Mouse (Mus musculus): ENCODE results near the gene Serpinf1. TPM values are rescaled to one million over a fixed set of nuclear protein-coding genes. Genes with fewer than 3 reads are reported as not detected.
A peak's percentile ranks its signal among the peaks of the same experiment; 100 is the strongest.

Gene Serpinf1
- total RNA-seq (2021) = 10 to 100 TPM; 16.7 to 17.3 TPM

DNA sequence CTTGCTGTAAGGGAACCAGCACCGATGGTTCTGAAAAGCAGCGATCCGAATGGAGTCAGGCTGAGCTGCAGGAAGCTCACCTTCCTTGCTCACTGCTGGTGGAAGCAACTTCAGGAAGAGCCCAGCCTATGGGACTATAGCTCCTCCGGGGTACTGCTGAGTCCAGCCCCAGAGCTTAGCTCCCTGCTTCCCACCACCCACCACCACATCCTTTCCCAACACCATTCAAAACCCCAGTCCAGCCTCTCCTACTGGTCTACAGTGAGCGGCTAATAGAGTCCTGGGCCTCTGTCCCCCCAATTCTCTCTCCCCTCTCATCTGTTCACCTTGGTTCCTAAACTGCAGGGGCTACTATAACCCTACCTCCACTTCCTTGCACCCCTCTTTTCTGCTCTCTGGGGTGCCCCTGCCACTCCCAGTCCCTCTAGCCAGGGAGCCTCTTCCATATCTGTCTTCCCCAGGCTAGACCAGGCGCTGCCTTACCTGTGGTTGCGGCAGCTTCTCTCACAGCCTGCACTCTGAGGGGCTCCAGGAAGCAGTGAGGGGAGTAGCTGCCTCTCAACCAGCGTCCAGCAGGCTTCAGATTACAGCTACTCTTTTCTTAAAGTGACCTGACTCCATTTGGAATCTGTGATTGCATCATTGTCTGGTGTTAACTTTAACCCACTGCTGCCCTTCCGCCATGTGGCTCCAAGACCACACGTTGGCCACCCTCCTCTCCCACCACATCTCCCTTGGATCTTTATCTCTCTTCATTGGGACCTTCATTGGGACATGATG, at the start of gene Serpinf1:
TSS of gene Serpinf1 (minus strand) at position 689 of the 780 bp plus-strand sequence.
- intact Hi-C loops (cut with DNase I) = no loop called here
- no peak for DNase-seq (ENCODE audit: low spot score in 2 of 2)

DNA sequence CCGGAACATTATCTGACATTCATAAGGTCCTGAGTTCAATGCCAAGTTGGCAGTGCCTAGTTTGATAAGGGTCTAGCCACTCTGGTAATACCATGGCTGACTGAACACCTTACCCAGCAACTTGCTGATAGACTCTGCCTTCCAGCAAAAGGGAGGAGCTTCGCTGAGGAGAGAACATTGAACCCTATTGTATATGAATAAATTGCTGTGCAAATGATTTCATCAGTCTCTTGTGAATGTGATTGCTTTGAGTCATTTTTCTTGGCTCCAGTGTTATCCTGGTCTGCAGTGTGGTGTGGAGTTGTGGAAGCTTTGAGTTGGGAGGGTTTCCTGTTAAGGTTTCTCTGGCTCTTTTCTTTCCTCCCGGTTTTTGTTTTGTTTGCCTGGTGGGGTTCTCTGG, 48.2 kb upstream of the Serpinf1 start:
- DNase-seq (ENCODE audit: low spot score in 2 of 2) = no peak
- intact Hi-C loops (cut with DNase I) = no loop called here

DNA sequence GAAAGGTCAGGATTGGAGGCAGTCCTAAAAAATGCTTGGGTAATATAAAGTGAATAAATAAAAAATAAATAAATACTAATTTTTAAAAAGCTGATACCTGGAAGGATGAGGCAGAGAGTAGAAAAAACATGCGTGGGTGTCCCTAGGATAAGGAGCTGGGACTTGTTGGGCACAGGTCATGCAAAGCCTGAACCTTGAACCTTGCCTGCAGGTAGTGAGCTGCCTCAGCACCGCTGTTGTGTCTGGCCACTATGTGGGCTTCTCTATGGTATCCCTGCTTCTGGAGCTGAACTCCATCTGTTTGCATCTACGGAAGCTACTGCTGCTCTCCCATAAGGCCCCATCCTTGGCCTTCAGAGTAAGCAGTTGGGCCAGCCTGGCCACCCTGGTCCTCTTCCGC, 46.8 kb upstream of the Serpinf1 start:
- intact Hi-C loops (cut with DNase I) = no loop called here
- no peak for DNase-seq (ENCODE audit: low spot score in 2 of 2)

DNA sequence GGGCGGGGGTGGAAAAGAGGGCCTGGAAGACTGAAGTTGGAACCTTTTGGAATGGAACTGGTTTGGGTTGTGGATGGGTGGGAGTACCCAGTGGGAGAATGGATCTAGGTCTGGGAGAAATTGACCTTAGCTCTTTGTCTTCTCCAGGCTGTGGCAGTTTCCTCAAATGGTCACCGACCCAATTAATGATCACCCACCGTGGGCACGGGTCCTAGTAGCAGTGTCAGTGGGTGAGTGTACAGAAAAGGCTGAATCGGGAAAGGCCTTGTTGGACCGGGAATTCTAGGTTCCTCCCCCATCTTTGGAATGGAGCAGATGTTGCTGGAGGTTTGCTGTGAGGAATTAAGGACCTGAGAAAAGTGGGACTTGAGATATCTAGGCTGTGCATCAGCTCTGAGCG, 45.9 kb upstream of the Serpinf1 start:
- intact Hi-C loops (cut with DNase I) = no loop called here
- DNase-seq (ENCODE audit: low spot score in 2 of 2) = no peak

DNA sequence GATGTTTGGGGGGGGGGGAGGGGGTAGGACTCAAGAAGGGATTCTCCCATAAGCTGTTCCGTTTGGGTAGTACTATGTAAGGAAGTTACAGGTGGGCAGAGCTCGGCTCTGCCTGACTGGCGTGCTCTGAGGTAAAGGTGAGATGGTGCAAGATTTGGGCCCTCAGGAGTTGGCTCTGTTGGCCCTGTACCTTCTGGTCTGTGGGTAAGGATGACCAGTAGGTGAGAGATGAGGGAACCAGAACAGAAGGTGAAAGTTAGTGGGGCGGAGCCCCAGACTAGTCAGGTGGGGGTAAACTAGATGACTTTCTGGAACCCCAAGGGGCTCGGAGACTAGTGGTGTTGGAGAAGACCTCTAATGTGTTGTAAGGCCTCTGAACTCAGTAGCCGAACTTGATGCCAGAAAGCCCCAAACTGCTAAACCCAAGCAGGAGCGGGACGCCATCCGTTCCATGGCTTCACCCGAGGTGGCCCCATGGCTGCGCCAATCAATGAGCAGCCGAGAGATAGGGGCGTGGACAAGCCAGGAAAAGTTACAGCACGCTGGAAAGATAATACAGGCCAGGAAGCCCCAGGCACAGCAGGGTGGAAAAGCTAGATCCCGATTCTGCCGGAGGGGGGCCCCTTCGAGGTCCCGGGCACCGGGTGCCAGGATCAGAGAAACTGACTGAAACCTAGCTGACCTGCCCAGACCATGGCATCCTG, 45.2 kb upstream of the Serpinf1 start:
- intact Hi-C loops (cut with DNase I) = no loop called here
- no peak for DNase-seq (ENCODE audit: low spot score in 2 of 2)

DNA sequence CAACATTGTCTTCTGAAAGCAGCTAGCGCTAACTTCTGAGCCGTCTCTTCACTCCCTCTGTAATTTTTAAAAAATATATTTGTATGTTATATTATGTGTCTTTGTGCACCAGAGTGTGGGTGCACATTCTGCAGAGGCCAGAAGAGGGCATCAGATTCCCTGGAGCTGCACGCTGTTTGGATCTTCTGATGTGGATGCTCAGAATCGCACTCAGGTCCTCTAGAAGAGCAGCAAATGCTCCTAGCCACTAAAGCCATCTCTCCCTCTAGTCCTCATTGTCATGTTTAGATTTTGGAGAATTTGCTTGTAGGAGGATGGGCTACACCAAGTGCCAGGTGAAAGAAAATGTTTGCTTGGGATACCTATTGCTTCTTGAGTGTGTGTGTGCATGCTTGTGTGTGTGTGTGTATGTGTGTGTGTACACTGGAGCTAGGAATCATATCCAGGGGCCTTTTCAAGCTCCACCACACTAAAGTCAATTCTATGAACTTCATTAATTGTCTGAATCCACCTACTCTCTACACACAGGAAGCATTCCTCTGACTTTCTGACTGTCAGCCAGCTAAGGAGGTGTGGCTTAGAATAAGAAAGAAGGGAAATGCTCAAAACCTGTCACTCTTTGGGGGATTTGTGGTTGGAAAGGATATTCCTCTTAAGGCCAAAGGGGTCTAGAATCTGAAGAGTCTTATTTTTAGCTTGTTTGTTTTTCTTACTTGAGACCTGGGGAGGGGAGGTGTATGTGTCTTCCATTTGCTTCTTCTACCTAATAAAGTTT, 44.4 kb upstream of the Serpinf1 start:
- intact Hi-C loops (cut with DNase I) = no loop called here
- DNase-seq (ENCODE audit: low spot score in 2 of 2) = no peak

DNA sequence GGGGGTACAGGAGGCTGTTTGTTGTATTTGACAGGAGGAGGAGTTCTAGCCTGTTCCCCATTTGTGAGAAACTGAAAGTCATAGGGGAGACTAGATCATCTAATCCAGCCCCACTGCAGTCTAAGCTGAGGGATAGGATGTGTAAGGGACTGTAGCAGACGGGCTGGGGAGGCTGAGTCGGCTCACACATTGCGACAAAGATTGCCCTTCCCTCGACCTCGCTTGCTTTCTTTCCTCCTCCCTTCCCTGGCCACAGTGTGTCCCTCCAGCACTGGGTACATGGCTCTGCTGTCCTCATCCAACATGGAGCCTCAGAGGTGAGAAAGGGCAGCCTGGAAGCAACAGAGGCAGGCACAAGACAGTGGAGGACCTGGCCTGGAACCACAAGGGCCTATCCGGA, 42.5 kb upstream of the Serpinf1 start:
- DNase-seq (ENCODE audit: low spot score in 2 of 2) = no peak
- intact Hi-C loops (cut with DNase I) = no loop called here

DNA sequence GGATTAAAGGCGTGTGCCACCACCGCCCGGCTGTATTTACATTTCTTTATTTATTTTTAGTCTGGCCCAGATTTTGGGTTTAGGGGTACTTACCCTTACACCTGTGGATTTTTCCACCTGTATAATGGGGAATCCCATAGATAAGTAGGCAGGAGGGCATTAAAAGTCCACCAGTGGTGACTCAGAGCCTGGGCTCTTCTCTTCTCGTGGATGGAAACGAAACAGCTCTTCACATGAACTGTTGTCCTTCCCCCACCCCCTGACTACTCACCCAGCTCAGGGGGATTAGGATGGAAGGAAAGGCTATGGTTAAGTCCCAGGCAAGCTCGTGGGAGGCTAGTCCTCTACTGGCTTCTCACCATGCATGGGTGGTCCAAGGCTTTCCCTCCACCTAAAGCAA, 41.9 kb upstream of the Serpinf1 start:
- DNase-seq (ENCODE audit: low spot score in 2 of 2) = no peak
- intact Hi-C loops (cut with DNase I) = loop anchor here (5.0 kb wide), 1 partner anchor 272 kb away; the partner anchor contains the start of genes Dph1 and Rtn4rl1

DNA sequence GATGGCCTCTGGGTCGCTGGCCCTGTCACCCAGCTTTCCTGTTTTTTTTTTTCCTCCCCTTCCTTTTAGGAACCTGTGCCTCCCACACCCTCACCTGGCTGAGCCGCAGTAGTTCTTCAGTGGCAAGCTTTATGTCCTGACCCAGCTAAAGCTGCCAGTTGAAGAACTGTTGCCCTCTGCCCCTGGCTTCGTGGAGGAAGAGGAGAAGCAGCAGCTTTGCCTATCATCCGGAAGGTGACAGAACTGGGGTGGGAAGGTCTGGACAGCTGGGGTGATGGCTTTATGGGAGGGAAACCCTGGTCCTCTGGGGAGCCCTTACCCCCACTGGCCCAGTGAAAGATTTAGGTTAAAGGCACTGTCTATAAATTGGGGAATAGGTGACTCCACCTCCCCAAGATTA, 41.1 kb upstream of the Serpinf1 start:
- no peak for DNase-seq (ENCODE audit: low spot score in 2 of 2)
- intact Hi-C loops (cut with DNase I) = loop anchor here (5.0 kb wide), 1 partner anchor 271 kb away; the partner anchor contains the start of genes Dph1 and Rtn4rl1

DNA sequence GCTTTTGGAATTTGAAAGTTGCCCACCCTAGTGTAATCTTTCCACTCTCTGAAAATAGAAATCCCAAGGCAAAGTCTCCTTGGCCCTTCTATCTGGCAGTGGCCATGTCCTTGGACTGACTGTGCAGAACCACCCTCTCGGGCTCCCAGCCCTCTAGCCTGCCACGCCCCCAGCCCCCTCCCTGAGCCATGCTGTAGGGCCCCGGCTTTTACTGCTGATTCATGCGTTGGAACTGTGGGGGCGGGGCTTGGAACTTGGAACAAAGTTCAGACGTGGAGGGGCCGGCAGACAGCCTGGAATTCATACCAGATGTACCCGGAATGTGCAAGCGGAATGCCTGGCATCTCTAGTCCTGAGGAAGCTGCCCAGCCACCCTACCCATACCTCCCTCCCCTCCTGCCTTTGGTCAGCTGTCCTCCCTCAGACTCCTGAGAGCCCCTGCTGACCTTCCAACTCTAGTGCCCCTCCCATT, 40.4 kb upstream of the Serpinf1 start:
- peak; percentile 49 to 64 for DNase-seq (ENCODE audit: low spot score in 2 of 2)
- intact Hi-C loops (cut with DNase I) = loop anchor here (5.0 kb wide), 1 partner anchor 271 kb away; the partner anchor contains the start of genes Dph1 and Rtn4rl1

DNA sequence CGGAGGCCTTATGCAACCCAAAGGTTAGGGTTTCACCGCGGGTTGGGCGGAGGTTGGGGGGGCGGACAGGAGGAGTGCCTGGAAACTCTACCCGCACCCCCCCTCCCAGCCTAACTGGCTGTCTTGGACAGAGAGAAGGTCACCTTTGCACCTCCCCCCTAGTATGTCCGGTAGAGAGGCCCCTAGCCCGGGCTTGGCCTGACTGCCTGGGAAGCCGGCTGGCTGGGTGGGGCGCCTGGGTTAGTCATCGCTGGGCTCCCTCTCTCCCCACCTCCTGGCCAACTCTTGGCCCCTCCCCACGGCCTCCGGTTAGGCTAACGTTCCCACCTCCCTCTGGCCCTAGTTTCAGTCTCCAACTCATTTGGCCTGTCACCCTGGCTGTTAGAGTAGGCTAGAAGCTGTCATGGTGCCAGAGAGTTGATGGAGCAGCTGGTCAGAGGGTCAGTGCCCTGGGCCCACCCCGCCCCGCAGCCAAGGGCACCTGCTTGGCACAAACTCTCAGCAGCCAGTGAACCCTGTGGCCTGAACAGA, 39.8 kb upstream of the Serpinf1 start:
- intact Hi-C loops (cut with DNase I) = loop anchor here (5.0 kb wide), 1 partner anchor 270 kb away; the partner anchor contains the start of genes Dph1 and Rtn4rl1
- peak in 1 of 2 experiments; percentile 43 for DNase-seq (ENCODE audit: low spot score in 2 of 2)

DNA sequence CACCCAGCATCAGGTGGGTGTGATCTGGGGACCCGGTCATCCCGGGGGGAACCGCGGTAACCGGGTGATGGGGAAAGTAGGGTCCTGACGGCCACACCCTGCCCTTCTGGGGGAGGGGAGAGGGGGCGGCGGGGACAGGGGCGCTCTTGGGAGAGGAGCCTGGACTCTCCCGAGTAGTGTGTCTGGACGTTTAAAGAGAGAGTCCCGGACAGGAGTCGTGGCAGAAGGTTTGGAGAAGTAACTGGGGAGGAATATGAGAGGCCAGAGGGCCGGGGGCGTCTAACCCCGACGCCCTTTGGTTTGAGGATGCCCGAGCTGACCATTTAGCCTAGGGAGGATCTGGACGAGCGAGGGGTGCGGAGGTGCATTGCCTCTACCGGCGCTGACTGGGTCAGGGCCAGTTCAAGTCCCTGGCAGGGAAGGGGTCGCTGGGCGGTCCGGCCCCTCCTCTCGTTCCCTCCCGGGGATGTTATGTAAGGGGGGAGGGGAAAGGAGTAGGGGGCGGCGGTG, 39.3 kb upstream of the Serpinf1 start:
- intact Hi-C loops (cut with DNase I) = loop anchor here (2.0 to 5.0 kb wide), 2 partner anchors 269 to 289 kb away; partner anchors contain the start of genes Dph1 and Rtn4rl1
- no peak for DNase-seq (ENCODE audit: low spot score in 2 of 2)

DNA sequence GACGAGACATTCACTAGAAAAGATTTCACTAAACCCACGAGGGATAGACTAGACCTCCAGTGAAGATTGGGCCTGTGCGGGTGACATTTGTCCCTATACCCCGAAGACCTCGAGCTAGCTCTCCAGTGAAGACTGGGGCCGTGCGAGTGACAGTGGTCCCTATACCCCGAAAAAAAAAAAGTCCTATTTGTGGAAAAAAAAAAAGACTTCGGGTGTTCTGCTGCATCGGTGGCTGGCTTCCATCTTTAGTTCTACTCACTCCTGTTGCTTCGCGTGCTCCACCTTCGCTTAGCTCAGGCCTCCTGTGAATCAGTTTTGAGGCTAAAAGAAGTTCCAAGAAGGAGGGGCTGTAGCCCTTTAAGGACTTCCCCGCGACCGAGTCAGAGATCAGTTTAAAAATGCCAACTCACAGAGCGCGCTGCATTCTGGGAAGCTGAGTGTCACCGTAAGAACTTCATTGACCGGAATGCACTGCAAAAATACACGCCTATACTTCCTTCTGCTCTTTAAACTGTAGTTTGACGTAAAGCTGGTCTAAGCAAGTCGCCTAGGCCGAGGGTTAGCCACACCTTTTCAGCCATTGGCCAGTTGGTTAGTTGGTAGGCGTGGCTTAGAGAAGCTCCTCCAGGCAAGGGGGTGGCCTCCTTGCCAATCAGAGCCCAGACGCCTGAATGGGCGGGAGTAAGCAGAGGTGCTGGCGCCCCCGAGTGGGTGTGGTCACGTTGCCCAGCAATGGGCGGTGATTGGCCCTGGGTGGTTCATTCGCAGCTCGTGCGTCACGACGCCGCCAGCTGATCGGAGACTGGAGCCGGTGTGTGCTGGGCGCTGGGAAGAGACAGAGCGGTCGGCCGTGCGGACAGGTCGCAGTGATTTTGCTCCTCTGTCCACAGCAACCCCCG, 38.6 kb upstream of the Serpinf1 start, which contains the start of gene Tlcd2:
TSS of gene Tlcd2 (plus strand) at position 872 of the 899 bp plus-strand sequence.
- intact Hi-C loops (cut with DNase I) = loop anchor here (2.0 to 5.0 kb wide), 2 partner anchors 269 to 288 kb away; partner anchors contain the start of genes Dph1 and Rtn4rl1
- peak; percentile 99 to 100 for DNase-seq (ENCODE audit: low spot score in 2 of 2)

DNA sequence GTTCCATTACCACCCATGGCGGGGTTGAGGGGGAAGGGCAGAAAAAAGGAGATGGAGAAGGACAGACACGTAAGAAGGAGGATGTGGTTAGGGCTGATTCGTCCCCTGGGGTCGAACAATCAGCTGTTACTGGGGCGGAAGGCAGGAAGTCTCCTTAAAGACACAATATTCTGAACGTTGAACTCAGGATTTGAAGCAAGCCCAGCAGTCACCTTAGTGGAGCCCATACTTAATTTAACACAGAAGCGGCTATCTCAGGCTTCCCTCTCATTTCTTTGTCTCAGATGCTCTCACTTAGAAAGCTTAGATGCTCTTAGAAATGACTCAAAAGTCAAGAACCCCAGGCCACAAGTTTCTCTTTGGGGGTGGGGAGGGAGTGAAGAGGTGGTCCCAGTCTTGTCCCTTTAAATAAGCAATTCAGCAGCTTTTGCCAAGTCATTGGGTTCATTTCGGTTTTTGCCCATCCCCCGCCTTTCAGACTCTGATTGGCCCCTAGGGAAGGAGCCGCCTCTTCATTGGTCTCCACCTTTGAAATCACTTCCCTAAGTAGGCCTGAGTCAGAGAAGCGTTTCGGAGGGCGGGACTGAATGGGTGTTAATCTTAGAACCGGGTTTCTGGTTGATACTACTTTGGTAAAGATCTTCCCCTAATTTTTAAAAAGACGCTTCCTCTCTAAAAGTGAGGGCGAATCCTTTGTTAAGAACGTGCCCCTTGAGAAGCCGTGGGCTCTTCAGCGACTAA, 37.8 kb upstream of the Serpinf1 start:
- DNase-seq (ENCODE audit: low spot score in 2 of 2) = peak; percentile 90 to 97
- intact Hi-C loops (cut with DNase I) = loop anchor here (2.0 to 5.0 kb wide), 2 partner anchors 268 to 287 kb away; partner anchors contain the start of genes Dph1 and Rtn4rl1

DNA sequence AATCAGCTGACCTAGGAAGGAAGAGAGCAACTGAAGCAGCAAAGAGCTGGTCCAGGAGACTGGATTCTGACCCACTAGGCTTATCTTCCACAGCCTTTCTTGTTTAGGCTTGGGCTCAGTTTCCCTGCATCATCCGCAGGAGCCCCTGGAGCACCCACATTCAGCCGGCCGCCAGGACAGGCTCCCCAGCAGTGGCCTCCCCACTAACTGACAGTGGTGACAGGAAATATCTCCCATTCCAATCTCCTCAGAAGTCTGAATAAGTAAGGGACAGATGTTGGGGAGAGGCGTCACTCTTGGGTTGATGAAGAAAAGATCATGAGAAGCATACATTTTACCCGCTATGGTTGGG, 37.2 kb upstream of the Serpinf1 start:
- intact Hi-C loops (cut with DNase I) = loop anchor here (2.0 to 5.0 kb wide), 2 partner anchors 267 to 287 kb away; partner anchors contain the start of genes Dph1 and Rtn4rl1

DNA sequence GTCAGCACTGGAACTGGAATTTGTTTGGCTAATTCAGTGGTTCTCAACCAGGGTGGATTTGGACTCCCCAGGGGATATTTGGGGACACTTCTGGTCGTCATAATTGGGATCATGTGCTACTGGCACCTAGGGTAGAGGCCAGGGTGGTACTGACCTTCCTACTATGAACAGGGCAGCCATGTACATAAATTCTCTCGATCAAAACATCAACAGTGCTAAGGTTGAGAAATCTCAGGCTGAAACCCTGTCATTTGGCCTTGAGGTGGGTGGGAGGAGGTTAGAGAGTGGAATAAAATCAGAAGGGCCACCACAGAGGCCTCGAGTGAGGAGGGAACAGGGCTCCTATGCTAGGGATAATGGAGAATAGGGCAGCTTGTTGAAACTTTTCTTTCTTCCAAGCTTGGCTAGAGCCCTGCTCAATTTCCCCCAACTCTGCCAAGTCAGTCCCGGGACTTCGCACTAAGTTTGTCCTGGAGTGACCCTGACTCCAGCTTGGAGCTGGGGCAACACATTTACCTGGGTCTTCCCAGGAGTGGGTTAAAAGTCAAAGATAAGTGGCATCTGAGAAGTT, 36.7 kb upstream of the Serpinf1 start:
- intact Hi-C loops (cut with DNase I) = no loop called here

More for the DNA sequence above, 37.2 kb upstream of the Serpinf1 start:
- no peak for DNase-seq (ENCODE audit: low spot score in 2 of 2)

DNA sequence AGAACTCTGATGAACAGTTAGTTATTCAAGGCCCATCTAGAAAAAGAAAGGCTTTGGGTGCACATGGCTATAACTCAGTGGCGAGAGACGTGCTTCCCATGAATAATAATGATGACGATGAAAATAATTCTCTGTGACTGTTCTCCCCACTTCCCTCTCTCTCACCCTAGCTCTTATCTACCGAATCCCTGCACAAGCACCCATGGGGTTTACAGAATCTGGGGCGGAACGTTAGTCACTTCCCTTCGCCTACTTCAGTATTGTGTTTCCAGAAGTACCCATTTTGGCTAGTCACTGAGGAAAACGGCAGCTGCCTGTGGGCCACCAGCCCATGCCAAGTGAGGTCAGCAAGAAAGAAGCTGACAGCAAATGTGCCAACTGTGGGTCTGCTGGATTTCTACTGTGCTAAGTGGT, 36.1 kb upstream of the Serpinf1 start:
- DNase-seq (ENCODE audit: low spot score in 2 of 2) = peak in 1 of 2 experiments; percentile 57
- intact Hi-C loops (cut with DNase I) = no loop called here

More for the DNA sequence above, 36.7 kb upstream of the Serpinf1 start:
- no peak for DNase-seq (ENCODE audit: low spot score in 2 of 2)
